Mouse (Mus musculus): ENCODE measurements at regions not wholly inside any gene's neighbourhood (a gene's known extent, or its start where the extent isn't known, plus 50 kb on each side); places are given as distances from the start of the nearest gene placed in this dataset.

GRCm38 (mm10) chr12:118784643-118785042 is 61.5 kb upstream of the Sp8 start:
- H3K27ac ChIP-seq (ENCODE audit: insufficient read depth, low read depth, low read length): no peak overlapping the region
- H3K36me3 ChIP-seq (ENCODE audit: control insufficient read depth, insufficient read depth, low read length): no peaks in the 10 kb centered on the region
- TF ChIP-seq POLR2A (IDR thresholded peaks at IDR 0.05; ENCODE audit: low read depth, low read length) (no peak), CTCF (IDR thresholded peaks at IDR 0.05; ENCODE audit: extremely low read depth, insufficient read length, insufficient replicate concordance, low read depth, low read length) (no peak)
- no peak overlapping the region for H3K4me3 ChIP-seq (ENCODE audit: low read depth, low read length)
- no peaks in the 10 kb centered on the region for H3K27me3 ChIP-seq (ENCODE audit: control insufficient read depth, insufficient read depth, low read length)
- no peaks in the 10 kb centered on the region for H3K4me1 ChIP-seq (ENCODE audit: control insufficient read depth, insufficient read depth, insufficient read length, low read length)
- 79% methylated on average over 1 of the region's 1 CpGs for WGBS

GRCm38 (mm10) chr12:118781978-118782377 is 64.2 kb upstream of the Sp8 start:
- Histone ChIP-seq H3K27me3 (ENCODE audit: control insufficient read depth, insufficient read depth, low read length) (no peaks in the 10 kb centered on the region), H3K36me3 (ENCODE audit: control insufficient read depth, insufficient read depth, low read length) (no peaks in the 10 kb centered on the region), H3K4me3 (ENCODE audit: low read depth, low read length) (no peak overlapping the region), H3K4me1 (ENCODE audit: control insufficient read depth, insufficient read depth, insufficient read length, low read length) (no peaks in the 10 kb centered on the region), H3K27ac (ENCODE audit: insufficient read depth, low read depth, low read length) (no peak overlapping the region)
- TF ChIP-seq POLR2A (IDR thresholded peaks at IDR 0.05; ENCODE audit: low read depth, low read length) (no peak), CTCF (IDR thresholded peaks at IDR 0.05; ENCODE audit: extremely low read depth, insufficient read length, insufficient replicate concordance, low read depth, low read length) (no peak)
- 82% methylated on average over 3 of the region's 3 CpGs for WGBS

- Histone ChIP-seq H3K36me3 (ENCODE audit: control insufficient read depth, insufficient read depth, low read length) (no peaks in the 10 kb centered on the region), H3K27ac (ENCODE audit: insufficient read depth, low read depth, low read length) (no peak overlapping the region), H3K4me1 (ENCODE audit: control insufficient read depth, insufficient read depth, insufficient read length, low read length) (no peaks in the 10 kb centered on the region), H3K4me3 (ENCODE audit: low read depth, low read length) (no peak overlapping the region), H3K27me3 (ENCODE audit: control insufficient read depth, insufficient read depth, low read length) (no peaks in the 10 kb centered on the region)
- TF ChIP-seq POLR2A (IDR thresholded peaks at IDR 0.05; ENCODE audit: low read depth, low read length): no peak
- TF ChIP-seq CTCF (IDR thresholded peaks at IDR 0.05; ENCODE audit: extremely low read depth, insufficient read length, insufficient replicate concordance, low read depth, low read length): no peak
- WGBS: 36% methylated on average over 1 of the region's 1 CpGs
Observed at GRCm38 (mm10) chr12:118775463-118776064, 70.6 kb upstream of the Sp8 start.

DNA sequence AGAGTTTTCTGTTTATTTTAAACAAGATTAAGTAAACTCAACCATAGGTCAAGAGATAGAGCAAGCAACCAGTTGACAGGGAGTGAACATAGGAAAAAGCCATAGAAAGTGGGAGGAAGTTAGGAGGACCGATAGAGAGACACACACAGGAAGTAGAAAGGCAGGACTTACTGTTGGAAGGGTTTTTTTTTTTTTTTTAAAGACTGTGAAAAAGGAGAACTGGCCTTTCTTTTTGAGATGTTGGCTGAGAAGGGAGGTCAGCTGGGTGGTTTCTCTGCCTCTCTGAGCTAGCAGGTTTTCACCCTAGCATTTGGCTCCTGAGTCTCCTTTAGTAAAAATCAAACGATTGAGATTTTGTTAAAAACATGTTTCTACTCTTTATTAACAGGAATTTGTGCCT is 73.3 kb upstream of the Sp8 start:
- Histone ChIP-seq H3K4me3 (ENCODE audit: low read depth, low read length) (no peak overlapping the region), H3K4me1 (ENCODE audit: control insufficient read depth, insufficient read depth, insufficient read length, low read length) (no peaks in the 10 kb centered on the region), H3K27ac (ENCODE audit: insufficient read depth, low read depth, low read length) (no peak overlapping the region), H3K36me3 (ENCODE audit: control insufficient read depth, insufficient read depth, low read length) (no peaks in the 10 kb centered on the region), H3K27me3 (ENCODE audit: control insufficient read depth, insufficient read depth, low read length) (no peaks in the 10 kb centered on the region)
- WGBS: 57% methylated on average over 2 of the region's 2 CpGs
- TF ChIP-seq POLR2A (IDR thresholded peaks at IDR 0.05; ENCODE audit: low read depth, low read length): no peak
- no peak for TF ChIP-seq CTCF (IDR thresholded peaks at IDR 0.05; ENCODE audit: extremely low read depth, insufficient read length, insufficient replicate concordance, low read depth, low read length)

DNA sequence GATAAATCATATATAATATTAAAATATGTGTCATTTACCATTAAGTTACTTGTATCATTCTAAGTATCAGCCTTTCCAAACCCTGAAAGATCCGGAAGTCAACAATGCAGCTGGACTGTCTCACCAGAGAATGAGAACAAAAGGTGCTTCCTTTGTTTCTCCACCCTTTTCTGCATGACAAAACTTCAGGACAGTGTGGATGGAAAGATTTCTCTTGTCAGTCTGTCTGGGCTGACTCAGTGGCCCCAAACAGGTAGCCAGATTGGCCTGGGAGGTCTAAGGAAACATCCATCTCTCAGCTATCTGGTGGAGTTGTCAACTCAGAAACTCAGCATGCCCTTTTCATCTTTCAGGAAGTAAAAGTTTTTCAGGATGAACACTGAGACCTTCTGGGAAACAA is 79.7 kb upstream of the Sp8 start:
- Histone ChIP-seq H3K36me3 (ENCODE audit: control insufficient read depth, insufficient read depth, low read length) (no peaks in the 10 kb centered on the region), H3K4me3 (ENCODE audit: low read depth, low read length) (no peak overlapping the region), H3K4me1 (ENCODE audit: control insufficient read depth, insufficient read depth, insufficient read length, low read length) (no peaks in the 10 kb centered on the region), H3K27me3 (ENCODE audit: control insufficient read depth, insufficient read depth, low read length) (no peaks in the 10 kb centered on the region), H3K27ac (ENCODE audit: insufficient read depth, low read depth, low read length) (no peak overlapping the region)
- 83% methylated on average over 1 of the region's 1 CpGs for WGBS
- TF ChIP-seq POLR2A (IDR thresholded peaks at IDR 0.05; ENCODE audit: low read depth, low read length) (no peak), CTCF (IDR thresholded peaks at IDR 0.05; ENCODE audit: extremely low read depth, insufficient read length, insufficient replicate concordance, low read depth, low read length) (no peak)

DNA sequence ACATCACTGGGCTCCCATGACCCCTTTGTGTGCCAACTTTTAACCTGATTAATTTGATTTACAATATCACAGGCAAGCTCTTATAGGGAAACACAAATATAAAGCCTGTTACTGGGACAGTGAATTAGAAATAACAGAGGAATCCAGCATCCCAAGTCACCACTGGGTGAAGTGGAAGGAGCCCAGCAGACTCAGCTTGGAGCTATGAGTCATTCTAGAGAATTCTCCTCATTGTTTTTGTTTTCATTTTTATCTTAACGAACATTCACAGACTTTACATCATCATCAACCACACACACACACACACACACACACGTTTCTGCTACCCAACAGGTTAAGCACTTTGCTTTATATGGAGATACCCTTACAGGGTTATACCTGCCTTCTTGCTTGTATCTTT is 92.1 kb upstream of the Sp8 start:
- TF ChIP-seq POLR2A (IDR thresholded peaks at IDR 0.05; ENCODE audit: low read depth, low read length): no peak
- TF ChIP-seq CTCF (IDR thresholded peaks at IDR 0.05; ENCODE audit: extremely low read depth, insufficient read length, insufficient replicate concordance, low read depth, low read length): no peak
- H3K27ac ChIP-seq (ENCODE audit: insufficient read depth, low read depth, low read length): no peak overlapping the region
- 60% methylated on average over 2 of the region's 2 CpGs for WGBS

GRCm38 (mm10) chr12:118739103-118739502 is 107.0 kb upstream of the Sp8 start:
- no peaks in the 10 kb centered on the region for H3K27me3 ChIP-seq (ENCODE audit: control insufficient read depth, insufficient read depth, low read length)
- no peak overlapping the region for H3K4me3 ChIP-seq (ENCODE audit: low read depth, low read length)
- no peaks in the 10 kb centered on the region for H3K4me1 ChIP-seq (ENCODE audit: control insufficient read depth, insufficient read depth, insufficient read length, low read length)
- H3K36me3 ChIP-seq (ENCODE audit: control insufficient read depth, insufficient read depth, low read length): no peaks in the 10 kb centered on the region
- TF ChIP-seq CTCF (IDR thresholded peaks at IDR 0.05; ENCODE audit: extremely low read depth, insufficient read length, insufficient replicate concordance, low read depth, low read length): no peak
- TF ChIP-seq POLR2A (IDR thresholded peaks at IDR 0.05; ENCODE audit: low read depth, low read length): no peak
- no peak overlapping the region for H3K27ac ChIP-seq (ENCODE audit: insufficient read depth, low read depth, low read length)
- 57% methylated on average over 4 of the region's 4 CpGs for WGBS

More for the DNA sequence above, 92.1 kb upstream of the Sp8 start:
- Histone ChIP-seq H3K27me3 (ENCODE audit: control insufficient read depth, insufficient read depth, low read length) (no peaks in the 10 kb centered on the region), H3K4me1 (ENCODE audit: control insufficient read depth, insufficient read depth, insufficient read length, low read length) (no peaks in the 10 kb centered on the region), H3K4me3 (ENCODE audit: low read depth, low read length) (no peak overlapping the region), H3K36me3 (ENCODE audit: control insufficient read depth, insufficient read depth, low read length) (no peaks in the 10 kb centered on the region)
